Mouse (Mus musculus) thymus, postnatal 4 days (tissue): Measurements from ENCODE around the gene Prl5a1.

Source experiments
- DNase-seq: peaks from one replicate; pipeline ENCODE4 v3.0.0; 2021

Gene Prl5a1

GRCm38 (mm10) chr13:28142184-28142583, at the start of gene Prl5a1:
Gene Prl5a1, plus strand, starts transcription at chr13:28142484.
- no peak for DNase-seq

GRCm38 (mm10) chr13:28096161-28096560, 46.1 kb upstream of the Prl5a1 start:
- no peak for DNase-seq

GRCm38 (mm10) chr13:28108536-28108935, 33.7 kb upstream of the Prl5a1 start:
- no peak for DNase-seq

GRCm38 (mm10) chr13:28132781-28133180, 9.5 kb upstream of the Prl5a1 start:
- DNase-seq: no peak

GRCm38 (mm10) chr13:28135790-28136189, 6.5 kb upstream of the Prl5a1 start:
- DNase-seq: no peak
